Mouse (Mus musculus) liver, embryonic 14.5 days (tissue): Measurements from ENCODE around the gene Hist1h2ac. TPM values are rescaled to one million over a fixed set of nuclear protein-coding genes. Genes with fewer than 3 reads are reported as not detected.

Source experiments
- ATAC-seq: fragments of 200-750 bp; cut with Nextera tagmentation; 2 replicates; pipeline ENCODE4 v1.8.0; 2017; ENCODE audit warnings: moderate number of reproducible peaks, mild to moderate bottlenecking, moderate library complexity; ENCODE audit not compliant: insufficient read depth
- DNase-seq, 3 experiments: peaks; one replicate each; pipeline ENCODE4 v3.0.0-alpha.2; 2012 to 2013; ENCODE audit warnings: low read depth in 3 of 3, low spot score in 3 of 3
- H3K27ac ChIP-seq: fragments of 300-500 bp; sonication (generic); 2 replicates; pipeline ENCODE4 v1.5.1; 2014; ENCODE audit warnings: moderate library complexity, mild to moderate bottlenecking, control low read depth, inconsistent platforms
- H3K27me3 ChIP-seq: fragments of 300-500 bp; sonication (generic); 2 replicates; pipeline ENCODE4 v1.6.1; 2014; ENCODE audit warnings: mild to moderate bottlenecking, low read length, moderate library complexity; ENCODE audit not compliant: control insufficient read depth, insufficient read depth
- H3K36me3 ChIP-seq: fragments of 300-500 bp; sonication (generic); replicated peaks from 2 replicates; pipeline ENCODE4 v1.6.1; 2014; ENCODE audit warnings: low read depth; ENCODE audit not compliant: control insufficient read depth, insufficient read depth
- H3K4me1 ChIP-seq, 2 experiments: fragments of 200-500 bp in 1 of 2; fragments of 300-500 bp in 1 of 2; sonication (generic) in 1 of 2; replicated peaks; 2 replicates each; pipeline ENCODE4 v1.6.1; 2012 to 2014; ENCODE audit warnings: antibody characterized with exemption in 1 of 2, inconsistent platforms in 1 of 2, low read length in 1 of 2; ENCODE audit not compliant: control insufficient read depth in 2 of 2, insufficient read depth in 2 of 2
- H3K4me2 ChIP-seq: fragments of 300-500 bp; sonication (generic); 2 replicates; pipeline ENCODE4 v1.6.1; 2014; ENCODE audit warnings: low read depth, mild to moderate bottlenecking, control low read depth, moderate library complexity
- H3K4me3 ChIP-seq, 2 experiments: fragments of 200-500 bp in 1 of 2; fragments of 300-500 bp in 1 of 2; sonication (generic) in 1 of 2; 2 replicates each; pipeline ENCODE4 v1.5.1; 2012 to 2014; ENCODE audit warnings: low read depth in 2 of 2, low read length in 2 of 2, mild to moderate bottlenecking in 2 of 2, control low read depth in 1 of 2, inconsistent platforms in 1 of 2, moderate library complexity in 1 of 2; ENCODE audit not compliant: insufficient read depth in 1 of 2
- H3K9ac ChIP-seq: fragments of 300-500 bp; sonication (generic); replicated peaks from 2 replicates; pipeline ENCODE4 v1.6.1; 2014; ENCODE audit warnings: mild to moderate bottlenecking, control low read depth, moderate library complexity
- H3K9me3 ChIP-seq: fragments of 300-500 bp; sonication (generic); 2 replicates; pipeline ENCODE4 v1.6.1; 2016; ENCODE audit warnings: low read length, mixed read lengths; ENCODE audit not compliant: control insufficient read depth
- CTCF ChIP-seq: IDR thresholded peaks from 2 replicates; pipeline ENCODE4 v1.5.1; 2016; ENCODE audit warnings: antibody characterized with exemption, low read depth, control low read depth
- EP300 ChIP-seq: IDR thresholded peaks from 2 replicates; pipeline ENCODE4 v1.6.1; 2016; ENCODE audit warnings: antibody characterized with exemption, low read depth
- WGBS: fragments of 180-500 bp; shearing (Covaris S2); extraction: QIAGEN DNeasy Blood & Tissue Kit; methylation state at CpG from one replicate; pipeline ENCODE4 v1.1.7; 2014; ENCODE audit not compliant: insufficient replicate concordance; 5-methylcytosine and 5-hydroxymethylcytosine counted together
- polyA plus RNA-seq, 2 experiments: library from polyadenylated mRNA; depleted of rRNA in 1 of 2; stranded (reverse) in 1 of 2; unstranded in 1 of 2; fragments of >200 nt; fragmentation: Nextera tagmentation in 1 of 2; extraction: Ambion mirVana in 1 of 2; gene quantifications; 2 replicates each; pipeline versions ENCODE4 v1.2.1 to v1.2.3; 2012 to 2014

The Hist1h2ac gene
- polyA plus RNA-seq, 2 experiments, result 1.3 to 1.5 TPM

DNA sequence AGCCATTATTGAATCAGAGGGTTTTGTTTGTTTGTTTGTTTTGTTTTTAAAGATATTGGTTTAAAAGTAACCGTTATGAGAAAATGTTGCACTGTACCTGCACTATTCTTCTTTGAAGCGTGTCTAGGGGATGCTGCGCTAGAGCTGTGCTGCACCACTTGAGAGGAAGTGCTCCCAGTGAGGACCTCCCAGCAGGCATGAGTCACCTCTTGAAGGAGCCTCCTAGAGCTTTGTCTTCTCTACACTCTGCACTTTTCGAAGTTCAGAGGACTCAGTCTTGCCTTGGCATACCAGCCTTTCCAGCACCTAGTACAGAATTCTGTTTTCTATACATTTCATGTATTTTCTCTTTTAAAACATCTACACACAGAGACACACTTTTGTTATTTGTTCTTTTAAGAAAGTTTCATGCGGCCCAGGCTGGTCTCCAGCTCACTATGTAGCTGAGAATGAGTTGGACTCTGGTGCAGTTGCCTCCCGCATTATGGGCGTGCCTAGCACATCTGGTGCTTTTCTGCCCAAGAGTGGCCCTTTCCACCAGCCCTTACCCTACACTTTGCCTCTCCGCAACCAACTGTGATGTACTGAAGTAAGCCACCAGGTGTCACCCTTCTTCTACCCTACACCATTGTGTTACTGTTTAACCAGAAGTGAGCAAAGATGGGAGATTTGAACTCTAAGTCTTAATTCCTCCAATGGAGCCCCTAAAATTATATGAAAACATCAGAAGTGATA, 17.2 kb upstream of the Hist1h2ac start:
- 0 out of 2 replicates have a peak, but pooled peaks have one; percentile 11 for ATAC-seq
- Histone ChIP-seq H3K4me1 (peaks cover 20 to 21% of the 10 kb centered on the region in 2 experiments), H3K4me3 (no peak overlapping the region), H3K36me3 (no peaks in the 10 kb centered on the region), H3K9me3 (no peaks in the 10 kb centered on the region), H3K4me2 (peak overlapping the region; percentile 24), H3K27ac (peak overlapping the region; percentile 13), H3K9ac (peak overlapping the region; percentile 51), H3K27me3 (no peaks in the 10 kb centered on the region)
- WGBS, result 17% methylated on average over 8 of the region's 8 CpGs
- TF ChIP-seq EP300 (no peak), CTCF (peak; percentile 89)
- DNase-seq, result peak; percentile 73 to 75 (median 73)

DNA sequence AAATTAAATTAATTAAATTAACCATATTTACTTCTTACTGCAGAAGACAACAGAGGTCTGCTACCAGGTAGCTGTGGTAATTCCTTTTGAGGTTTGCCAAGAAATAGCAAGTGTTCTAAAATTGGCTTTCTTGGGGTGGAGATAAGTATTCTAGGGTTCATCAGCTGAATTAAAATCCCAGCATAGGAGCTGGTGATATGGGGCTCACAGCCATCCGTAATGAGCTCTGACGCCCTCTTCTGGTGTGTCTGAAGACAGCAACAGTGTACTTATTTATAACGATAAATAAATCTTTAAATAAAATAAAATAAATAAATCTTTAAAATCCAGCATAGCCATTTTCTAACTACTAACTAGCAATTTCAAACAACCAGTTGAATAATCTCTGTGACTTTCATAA, 16.0 kb upstream of the Hist1h2ac start:
- no peaks in the 10 kb centered on the region for H3K27me3 ChIP-seq
- no peak overlapping the region for H3K4me3 ChIP-seq
- no peaks in the 10 kb centered on the region for H3K9me3 ChIP-seq
- DNase-seq (no peak), ATAC-seq (no peak)
- H3K4me1 ChIP-seq, result peaks cover 26% of the 10 kb centered on the region in 2 experiments
- H3K4me2 ChIP-seq, result no peak overlapping the region
- TF ChIP-seq CTCF, result peak; percentile 23; the same call in 1 of the 2 replicates
- no peak for TF ChIP-seq EP300
- H3K36me3 ChIP-seq, result no peaks in the 10 kb centered on the region
- 52% methylated on average over 3 of the region's 3 CpGs for whole genome bisulfite sequencing
- H3K27ac ChIP-seq, result no peak overlapping the region
- H3K9ac ChIP-seq, result no peak overlapping the region

DNA sequence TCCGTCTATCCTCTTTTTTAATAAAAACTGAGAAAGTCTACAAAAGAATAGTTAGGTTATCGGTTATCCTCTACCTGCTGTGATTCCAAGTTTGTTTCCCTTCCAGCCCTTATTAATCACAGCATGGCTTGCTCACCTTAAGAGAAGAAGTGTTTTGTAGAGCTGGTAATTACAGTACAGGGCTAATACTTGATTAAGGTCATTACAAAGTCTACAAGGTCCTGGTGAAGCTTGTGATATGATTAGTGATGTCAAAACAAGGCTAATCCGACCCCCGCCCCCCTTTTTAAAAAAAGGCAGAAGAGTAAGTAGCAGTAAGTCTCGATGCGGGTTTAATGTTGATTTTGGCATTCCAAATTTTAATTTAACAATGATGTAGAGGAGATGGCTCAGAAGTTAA, 15.2 kb upstream of the Hist1h2ac start:
- Histone ChIP-seq H3K27ac (peak overlapping the region; percentile 100), H3K4me2 (peak overlapping the region; percentile 69), H3K36me3 (no peaks in the 10 kb centered on the region), H3K27me3 (no peaks in the 10 kb centered on the region), H3K4me1 (peaks cover 26% of the 10 kb centered on the region in 2 experiments), H3K9me3 (no peaks in the 10 kb centered on the region), H3K4me3 (no peak overlapping the region), H3K9ac (peak overlapping the region; percentile 94)
- no peak for DNase-seq
- 67% methylated on average over 6 of the region's 6 CpGs for WGBS
- TF ChIP-seq CTCF (no peak), EP300 (no peak)
- no peak for ATAC-seq

DNA sequence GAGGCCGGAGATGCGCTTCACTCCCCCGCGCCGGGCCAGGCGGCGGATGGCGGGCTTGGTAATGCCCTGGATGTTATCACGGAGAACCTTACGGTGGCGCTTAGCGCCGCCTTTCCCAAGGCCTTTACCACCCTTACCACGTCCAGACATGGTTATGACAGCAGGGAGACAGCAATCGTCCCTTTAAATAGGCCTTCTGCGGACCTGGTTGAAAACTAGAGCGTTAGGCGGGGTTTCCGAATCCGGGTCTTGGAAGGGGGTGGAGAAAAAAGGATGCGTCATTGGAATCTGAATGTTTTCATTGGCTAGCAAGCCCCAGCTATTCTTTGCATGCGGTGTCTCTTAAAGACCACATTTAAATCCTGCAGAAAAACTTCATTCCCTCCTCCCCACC, 14.5 kb upstream of the Hist1h2ac start, which contains the start of gene Hist1h4c:
Gene Hist1h4c, minus strand, starts transcription at position 155 of the 394 bp plus-strand sequence.
- ATAC-seq (peak; percentile 89), DNase-seq (peak; percentile 98 to 99 (median 98))
- TF ChIP-seq EP300 (peak; percentile 91), CTCF (peak; percentile 25; the same call in 1 of the 2 replicates)
- H3K4me3 ChIP-seq, result peak within 1 kb of the TSS; percentile 55 to 64
- H3K4me1 ChIP-seq, result peaks cover 26% of the 10 kb centered on the region in 2 experiments
- H3K27ac ChIP-seq, result peak within 1 kb of the TSS; percentile 100
- H3K27me3 ChIP-seq, result no peaks in the 10 kb centered on the region
- H3K9me3 ChIP-seq, result no peaks in the 10 kb centered on the region
- no peaks in the 10 kb centered on the region for H3K36me3 ChIP-seq
- H3K4me2 ChIP-seq, result peak within 1 kb of the TSS; percentile 69
- H3K9ac ChIP-seq, result peak within 1 kb of the TSS; percentile 94
- whole genome bisulfite sequencing, result 0% methylated on average over 21 of the region's 22 CpGs
